Mouse (Mus musculus) adrenal gland, postnatal 10 days (tissue): ENCODE data around the gene Tgfbrap1. TPM values are rescaled to one million over a fixed set of nuclear protein-coding genes. Genes with fewer than 3 reads are reported as not detected.
"Not testable (repeated sequence)": the region's sequence is repeated elsewhere in the genome, so short reads cannot be mapped to it uniquely, and the experiment has no call there.

Experiments used
- DNase-seq: peaks from one replicate; pipeline ENCODE4 v3.0.0; 2021; ENCODE audit warnings: mixed read lengths
- long read RNA-seq, 2 experiments: library from polyadenylated mRNA; stranded (forward); transcript quantifications; one replicate each; pipeline ENCODE4 v2.0.0; 2021
- total RNA-seq, 2 experiments: library from RNA; stranded (reverse); gene quantifications; 2 replicates each; pipeline ENCODE4 v1.2.3; 2021

Gene Tgfbrap1
- total RNA-seq: 10 to 100 TPM; 23.0 to 26.8 TPM
- long read RNA-seq, experiment 1, full-length matches to known transcripts: 4 of 18 reads
- long read RNA-seq, experiment 1, partial matches to known transcripts: 1 of 18 reads
- long read RNA-seq, experiment 1, other reads (novel, unspliced or antisense): 13 of 18 reads
- long read RNA-seq, experiment 2, full-length matches to known transcripts: 13 of 20 reads
- long read RNA-seq, experiment 2, partial matches to known transcripts: 4 of 20 reads
- long read RNA-seq, experiment 2, other reads (novel, unspliced or antisense): 3 of 20 reads

DNA sequence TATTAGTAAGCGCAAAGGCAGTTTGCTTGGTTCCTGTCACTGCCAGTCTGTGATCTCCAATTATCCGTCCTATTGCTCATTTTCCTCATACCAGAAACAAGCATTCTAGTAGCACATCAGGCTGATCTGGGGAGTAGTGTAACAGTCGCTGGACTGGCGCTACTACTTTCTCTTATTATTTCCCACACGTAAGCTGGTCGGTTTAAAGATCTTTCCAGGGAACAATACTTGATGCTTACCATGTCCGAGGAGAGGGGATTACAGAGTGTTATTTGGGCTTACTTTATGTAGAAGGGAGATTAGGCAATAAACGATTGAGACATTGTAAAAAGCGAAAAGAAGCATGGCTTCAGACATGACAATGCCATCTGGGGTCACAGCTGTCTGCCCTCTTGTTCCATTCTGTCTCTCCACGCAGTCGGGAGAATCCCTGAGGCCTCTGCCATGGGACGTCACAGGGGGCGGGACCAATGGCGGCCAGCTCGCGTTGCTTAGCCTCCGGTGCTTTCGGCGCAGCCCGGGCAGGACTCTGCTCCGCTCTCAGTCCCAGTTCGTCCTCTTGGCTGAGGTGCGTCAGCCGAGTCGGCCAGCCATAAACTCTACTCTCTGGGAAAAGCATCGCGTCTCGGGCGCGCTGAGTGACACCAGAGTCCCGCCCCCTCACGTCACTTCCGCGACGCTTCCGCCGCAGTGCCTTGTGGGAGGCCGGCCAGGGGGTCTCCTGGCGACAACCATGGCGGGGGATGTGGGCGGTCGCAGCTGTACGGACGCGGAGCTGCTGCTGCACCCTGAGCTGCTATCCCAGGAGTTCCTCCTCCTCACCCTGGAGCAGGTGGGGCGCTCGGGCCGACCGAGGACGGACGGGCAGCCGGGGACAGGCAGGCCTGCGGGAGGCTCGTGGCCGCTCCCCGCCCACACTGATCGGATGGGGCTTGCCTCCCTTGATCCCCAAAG lies at the start of gene Tgfbrap1, which contains the start of gene AI597479:
TSS of gene Tgfbrap1 (minus strand) at position 607 of the 954 bp plus-strand sequence.
TSS of gene AI597479 (plus strand) at position 680 of the 954 bp plus-strand sequence.
- peak; percentile 95 for DNase-seq

DNA sequence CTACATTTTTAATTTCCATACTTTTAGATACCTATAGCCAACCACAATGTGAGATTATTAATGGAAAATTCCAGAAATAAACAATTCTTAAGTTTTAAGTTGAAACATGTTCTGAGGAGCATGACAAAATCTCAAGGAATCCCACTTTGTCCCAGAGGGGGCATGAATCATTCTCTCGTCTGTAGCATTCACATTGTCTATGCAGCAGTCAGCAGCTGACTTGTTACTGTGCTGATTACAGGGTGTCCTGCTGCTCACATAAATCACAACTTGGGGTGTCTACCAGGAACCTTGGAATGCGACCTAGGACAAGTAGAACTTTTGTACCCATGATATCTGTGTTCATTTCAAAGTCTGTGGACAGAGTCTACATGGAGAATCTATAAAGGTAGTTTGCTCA lies 49.0 kb upstream of the Tgfbrap1 start:
- no peak for DNase-seq

DNA sequence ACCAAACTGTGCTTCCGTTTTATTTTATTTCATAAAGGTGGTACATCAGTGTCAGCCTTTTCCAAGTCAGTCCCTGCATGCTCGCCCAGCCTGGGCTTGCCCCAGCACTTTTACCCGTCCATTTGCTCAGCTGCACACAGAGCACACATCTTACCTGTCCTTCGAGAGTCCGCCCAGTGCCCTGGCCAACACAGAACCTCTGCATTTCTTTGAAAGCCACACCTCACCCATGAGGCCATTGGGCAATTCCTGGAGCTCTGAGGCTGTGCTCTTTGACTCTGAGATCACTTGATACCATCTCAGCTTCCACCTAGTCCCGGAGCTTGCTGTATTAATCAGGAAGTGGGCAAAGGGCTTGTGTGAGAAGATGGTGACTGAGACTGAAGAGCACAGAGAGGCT lies 47.0 kb upstream of the Tgfbrap1 start:
- no peak for DNase-seq

DNA sequence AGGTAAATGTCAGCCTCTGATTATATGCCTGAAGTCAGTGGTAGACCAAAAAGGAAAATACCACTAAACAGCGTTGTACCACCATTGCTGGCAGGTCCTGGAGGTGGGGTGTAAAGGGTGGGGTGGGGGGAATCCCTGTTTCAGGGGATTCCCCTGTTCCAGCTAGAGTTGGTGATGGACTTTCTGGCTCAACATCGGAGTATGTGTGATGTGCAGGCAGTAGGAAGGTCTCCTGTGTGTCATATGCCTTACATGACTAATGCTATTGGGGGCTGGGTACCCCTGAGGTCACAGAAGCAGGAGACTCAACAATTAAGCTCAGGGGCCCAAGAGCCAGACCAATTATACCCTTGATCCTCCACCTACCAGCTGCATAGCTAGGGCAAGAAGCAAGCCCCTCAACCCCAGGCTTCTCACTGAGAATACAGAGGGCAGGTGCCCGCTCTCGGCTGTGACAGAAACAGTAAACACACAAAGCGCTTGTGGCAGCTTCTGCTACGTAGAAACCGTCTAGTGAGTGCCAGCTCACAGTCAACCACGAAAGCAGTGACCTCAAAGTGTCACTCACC lies 46.0 kb upstream of the Tgfbrap1 start:
- no peak for DNase-seq

DNA sequence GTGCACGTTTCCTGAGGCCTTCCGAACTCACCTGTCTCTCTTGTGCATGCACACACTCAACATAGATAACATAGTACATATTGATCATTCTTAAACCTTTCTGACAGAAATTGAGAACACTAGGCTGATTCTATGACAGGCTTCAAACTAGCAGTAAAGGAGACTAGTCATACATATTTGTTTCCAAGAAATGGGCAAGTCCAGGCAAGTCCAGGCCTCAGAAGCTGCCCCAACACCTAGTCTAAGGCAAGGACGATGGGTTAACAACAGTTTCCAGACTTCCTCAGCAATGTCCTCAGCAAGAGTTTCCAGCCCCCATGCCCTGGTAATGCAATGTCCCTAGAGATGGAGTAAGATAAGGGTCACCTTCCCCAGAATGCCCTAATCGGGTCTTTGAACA lies 45.4 kb upstream of the Tgfbrap1 start:
- DNase-seq: no peak

DNA sequence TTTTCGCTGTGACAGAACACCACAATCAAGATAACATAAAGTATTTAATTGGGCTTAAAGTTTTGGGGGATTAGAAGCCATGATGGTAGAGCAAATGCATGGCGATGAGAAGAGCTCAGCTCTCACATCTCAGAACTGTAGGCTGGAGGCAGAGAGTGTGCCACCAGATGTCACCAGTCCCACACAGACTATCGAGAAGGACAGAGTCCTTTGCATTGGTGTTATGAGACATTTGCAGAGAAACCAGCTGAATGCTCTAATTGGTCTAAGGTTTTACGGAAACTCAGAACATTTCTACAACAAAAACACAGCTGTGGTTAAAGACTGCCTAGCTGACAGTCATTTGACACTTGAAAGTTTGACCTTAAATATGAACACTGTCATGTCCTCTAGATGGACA lies 44.8 kb upstream of the Tgfbrap1 start:
- DNase-seq: peak; percentile 8

DNA sequence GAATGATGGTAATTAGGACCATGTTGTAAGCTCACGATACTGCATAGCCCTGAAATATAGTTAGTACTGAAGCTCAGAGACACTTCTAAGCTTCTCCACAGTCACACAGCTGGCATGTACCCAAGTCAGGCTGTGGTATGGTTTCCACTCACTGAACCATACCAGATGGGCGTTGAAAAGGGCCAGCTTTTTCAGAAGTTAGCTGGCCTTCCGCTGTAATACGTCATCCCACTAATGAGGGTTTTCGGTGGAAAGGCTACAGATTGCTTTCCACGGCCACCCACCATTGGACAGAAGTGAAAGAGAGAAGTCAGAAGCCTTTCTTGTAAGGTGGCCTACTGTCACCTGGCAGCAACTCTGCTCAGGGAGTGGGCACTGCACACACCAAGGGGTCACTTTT lies 44.4 kb upstream of the Tgfbrap1 start:
- DNase-seq: no peak

DNA sequence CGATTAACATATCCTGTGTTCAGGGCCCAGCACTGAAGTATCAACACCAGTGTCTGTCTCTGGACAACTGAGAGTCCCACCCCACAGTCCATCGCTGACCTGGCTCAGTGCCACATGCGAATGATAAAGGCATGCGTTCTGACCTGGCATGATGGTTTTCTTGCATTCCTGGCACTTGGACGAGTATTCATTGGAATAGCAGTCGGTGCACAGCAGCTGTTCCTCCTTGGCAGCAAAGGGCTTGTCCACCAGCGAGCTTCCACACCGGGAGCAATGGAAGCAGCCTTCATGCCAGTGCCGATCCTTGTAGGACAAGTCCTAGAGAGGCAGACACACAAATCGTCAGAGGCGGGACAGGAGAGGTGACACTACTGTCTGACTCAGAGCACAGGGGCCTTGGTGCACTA lies 43.1 kb upstream of the Tgfbrap1 start:
- peak; percentile 22 for DNase-seq

DNA sequence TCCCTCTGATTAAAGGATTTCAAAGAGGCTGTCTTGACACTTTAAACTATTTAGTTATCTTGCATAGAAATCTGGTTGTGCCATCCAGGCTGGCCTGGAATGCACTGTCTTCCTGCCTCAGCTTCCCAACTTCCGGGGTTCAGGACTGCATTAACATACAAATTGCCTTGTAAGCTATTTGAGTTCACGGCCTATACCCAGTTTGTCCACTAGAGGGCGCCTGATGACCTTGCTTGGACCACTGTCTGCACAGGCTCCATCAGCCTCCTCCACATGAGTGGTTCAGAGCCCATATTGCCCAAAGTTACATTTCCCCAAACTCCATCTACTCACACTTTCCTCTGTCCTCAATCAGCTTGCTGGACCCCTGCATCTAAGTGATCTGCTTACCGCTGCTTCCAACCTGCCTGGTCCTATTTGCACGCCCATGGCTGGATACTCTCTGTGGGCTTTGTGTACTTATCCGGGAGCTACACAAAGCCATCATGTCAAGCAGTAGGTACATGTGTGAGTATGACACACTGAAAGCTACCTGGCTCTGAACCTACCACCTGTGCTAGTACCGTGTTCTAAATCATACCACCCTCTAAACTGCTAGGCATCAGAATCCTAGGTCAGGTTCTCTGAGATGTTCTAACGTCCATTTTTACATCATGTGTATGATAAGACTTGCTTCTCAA lies 41.3 kb upstream of the Tgfbrap1 start:
- peak; percentile 91 for DNase-seq

DNA sequence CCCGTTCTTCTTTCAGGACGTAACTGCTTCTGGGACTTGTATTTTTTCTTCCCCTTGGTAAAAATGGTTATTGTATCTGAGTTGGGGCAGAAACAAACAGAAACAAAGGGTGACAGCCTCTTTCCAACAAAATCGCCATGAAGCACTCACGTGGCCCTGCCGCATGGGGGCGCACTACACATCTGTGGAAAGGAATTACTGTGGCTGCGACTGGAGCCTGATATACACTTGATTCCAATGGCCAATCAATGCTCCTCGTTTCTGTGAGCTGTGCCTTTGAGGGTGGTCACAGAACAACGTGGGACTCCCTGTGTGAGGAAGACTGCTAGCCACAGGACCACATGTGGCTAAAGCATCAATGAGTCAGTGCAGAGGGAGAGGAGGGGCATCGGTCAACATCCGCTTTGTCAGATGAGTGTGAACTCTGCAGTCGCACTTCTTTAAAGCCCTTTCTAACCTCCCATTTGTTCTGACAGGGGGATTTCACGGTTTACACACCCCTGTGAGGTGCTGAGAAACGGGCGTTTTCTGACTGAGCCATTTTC lies 39.9 kb upstream of the Tgfbrap1 start:
- DNase-seq: peak; percentile 8

DNA sequence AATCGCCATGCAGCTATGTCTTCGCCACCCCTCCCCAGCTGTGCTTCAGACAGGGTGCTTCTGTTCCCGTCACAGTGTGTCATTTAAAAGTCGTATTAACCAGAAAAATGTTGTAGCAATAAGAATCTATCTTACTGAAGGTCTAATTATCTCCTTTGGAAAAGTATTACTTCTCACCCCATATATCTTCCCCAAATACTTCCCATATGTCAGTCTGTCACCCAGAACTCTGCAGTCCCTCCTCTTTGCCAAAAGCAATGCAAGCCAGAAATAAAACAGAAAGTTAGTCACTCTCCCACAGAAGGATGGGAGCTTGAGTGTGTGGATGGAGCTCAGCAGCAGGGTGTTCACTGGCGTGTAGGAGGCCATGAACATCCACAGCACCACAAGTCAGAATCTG lies 38.9 kb upstream of the Tgfbrap1 start:
- no peak for DNase-seq

DNA sequence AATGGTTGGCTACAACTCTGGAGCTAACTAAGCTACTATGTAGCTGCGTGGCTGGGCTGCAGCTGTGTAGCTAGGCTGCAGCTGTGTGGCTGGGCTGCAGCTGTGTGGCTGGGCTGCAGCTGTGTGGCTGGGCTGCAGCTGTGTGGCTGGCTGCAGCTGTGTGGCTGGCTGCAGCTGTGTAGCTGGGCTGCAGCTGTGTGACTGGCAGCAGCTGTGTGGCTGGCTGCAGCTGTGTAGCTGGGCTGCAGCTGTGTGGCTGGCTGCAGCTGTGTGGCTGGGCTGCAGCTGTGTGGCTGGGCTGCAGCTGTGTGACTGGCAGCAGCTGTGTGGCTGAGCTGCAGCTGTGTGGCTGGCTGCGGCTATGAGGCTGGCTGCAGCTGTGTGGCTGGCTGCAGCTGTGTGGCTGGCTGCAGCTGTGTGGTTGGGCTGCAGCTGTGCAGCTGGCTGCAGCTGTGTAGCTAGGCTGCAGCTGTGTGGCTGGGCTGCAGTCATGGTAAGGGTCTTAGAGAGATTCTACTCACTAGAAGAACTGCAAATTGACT lies 38.1 kb upstream of the Tgfbrap1 start:
- DNase-seq: not testable (repeated sequence)

DNA sequence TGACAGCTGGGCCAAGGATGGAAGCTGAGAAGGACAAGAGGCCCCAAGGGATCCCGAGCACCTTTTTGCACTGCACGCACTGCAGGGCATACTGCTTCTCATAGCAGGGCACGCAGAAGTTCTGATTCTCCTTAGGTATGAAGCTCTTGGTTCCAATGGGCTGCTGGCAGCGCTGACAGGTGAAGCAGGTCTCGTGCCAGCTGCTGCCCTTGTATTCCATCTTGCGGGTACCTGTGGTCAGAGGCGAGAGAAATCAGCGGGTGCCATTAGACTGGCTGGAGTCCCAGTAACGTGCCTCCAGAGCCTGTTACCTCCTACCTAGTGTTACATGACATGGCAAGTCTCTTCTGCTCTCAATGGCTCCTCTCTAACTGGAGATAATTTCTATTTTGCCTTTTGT lies 33.2 kb upstream of the Tgfbrap1 start:
- no peak for DNase-seq

DNA sequence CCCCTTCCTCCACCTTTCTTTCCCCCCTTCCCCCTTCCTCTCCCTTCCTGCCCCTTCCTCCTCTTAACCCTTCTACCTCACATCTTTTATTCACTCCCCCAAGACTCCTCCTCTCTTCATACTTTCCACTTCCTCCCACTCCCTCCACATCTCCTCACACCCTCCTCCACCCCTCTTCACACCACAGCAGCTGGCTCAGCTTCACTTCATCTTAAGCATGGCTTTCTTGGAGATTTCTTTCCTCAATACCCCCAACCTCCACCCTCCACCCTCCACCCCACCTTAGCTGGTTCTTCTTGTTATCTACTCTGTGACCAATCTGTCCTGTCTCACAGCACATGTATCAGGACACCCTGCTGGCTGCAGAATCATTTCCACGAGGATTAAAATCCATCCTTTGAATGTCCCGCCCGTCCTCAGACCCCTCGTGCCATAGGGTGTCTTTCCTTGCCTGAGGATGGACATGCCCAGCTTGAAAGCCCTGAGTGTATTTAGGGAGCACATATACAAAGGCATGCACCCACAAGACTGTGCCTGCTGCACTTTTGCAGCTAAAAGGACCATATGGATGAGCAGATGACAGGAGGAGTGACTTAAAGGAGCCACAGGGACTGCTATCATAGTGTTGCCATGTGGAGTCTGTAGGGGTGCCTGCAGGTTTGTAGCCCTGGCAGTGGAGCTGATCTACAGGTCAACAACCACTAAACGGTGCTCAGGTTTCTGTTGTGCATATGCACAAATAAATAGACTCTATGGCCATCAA lies 32.0 kb upstream of the Tgfbrap1 start:
- DNase-seq: no peak

DNA sequence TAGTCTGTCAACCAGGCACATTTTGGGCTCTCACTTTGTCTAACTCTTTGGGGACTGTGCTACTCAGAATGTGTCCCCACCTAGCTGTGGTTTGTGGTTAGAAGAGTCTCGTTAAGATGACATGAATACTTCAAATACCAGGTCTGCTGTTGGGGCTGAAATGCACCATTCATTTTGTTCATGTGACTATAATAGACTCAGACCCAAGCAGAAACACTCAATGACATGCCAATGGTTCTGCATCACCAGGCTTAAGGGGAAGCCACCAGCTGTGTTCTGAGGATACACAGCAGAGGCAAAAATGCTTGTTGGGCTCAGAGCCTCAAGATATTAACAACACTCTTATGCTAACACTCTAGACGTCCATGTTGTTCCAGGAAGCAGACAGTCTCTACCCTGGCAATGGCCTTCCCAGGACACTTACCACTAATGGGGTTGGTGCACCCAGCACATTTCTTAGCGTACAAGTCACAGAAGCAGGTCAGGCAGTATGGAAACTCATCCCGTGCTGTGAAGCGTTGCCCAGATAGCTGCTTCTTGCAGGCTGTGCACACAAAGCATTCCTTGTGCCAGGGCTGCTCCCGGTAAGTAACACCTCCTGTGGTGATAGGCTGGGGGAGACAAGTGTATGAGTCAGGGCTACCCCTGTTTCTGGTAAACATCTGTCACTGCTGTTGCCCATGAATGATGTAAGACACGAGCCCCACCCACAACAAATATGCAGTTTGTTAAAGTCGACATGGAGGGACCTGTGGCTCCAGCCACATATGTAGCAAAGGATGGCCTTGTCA lies 29.6 kb upstream of the Tgfbrap1 start:
- no peak for DNase-seq

DNA sequence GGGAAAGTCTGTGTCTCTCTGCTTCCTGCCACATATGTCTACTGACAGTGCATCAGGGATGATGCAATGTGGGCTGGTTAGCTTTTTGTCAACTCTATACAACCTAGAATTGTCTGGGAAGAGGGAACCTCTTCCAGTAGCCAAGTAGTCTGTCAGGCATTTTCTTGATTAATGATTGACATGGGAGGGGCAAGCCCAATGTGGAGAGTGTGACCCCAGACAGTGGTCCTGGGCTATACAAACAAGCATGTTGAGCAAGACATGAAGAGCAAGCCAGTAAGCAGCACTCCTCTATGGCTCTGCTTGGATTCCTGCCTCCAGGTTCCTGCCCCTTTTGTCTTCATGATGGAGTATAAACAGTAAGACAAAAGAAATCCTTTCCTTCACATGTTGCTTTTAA lies 28.8 kb upstream of the Tgfbrap1 start:
- DNase-seq: no peak

DNA sequence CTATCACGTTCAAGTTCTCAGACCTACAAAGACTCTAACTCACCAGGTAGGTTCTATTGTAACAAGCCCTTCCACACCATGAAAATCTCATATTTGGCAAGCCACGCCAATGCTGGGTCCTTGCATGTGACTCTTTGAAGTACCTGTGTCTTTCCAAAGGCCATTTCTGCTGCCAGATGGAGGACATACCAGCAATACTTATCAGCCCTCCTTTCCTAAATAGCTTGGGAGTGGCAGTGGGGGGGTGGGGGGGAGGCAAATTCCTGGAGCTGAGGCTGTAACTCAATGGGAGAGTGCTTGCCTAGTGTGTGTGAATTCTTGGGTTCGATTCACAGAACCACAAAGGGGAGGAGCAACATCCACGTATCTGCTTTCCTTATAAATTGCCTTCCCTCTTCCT lies 26.3 kb upstream of the Tgfbrap1 start:
- DNase-seq: no peak

DNA sequence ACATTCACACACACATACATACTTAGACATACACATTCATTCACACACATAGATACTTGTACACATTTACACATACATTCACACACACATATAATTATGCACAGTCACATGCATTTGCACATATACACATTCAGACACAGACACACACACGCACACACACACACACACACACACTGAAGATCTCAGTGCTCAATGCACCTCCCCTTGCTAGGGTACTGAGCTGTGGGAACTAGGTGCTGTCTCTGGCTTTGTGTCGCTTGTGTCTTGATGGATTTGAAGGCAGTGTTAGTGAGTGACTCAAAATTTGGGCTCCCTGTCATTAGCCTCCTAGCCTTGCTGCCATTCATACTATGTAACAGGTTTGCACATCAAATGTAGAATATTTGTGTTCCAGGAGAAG lies 24.2 kb upstream of the Tgfbrap1 start:
- DNase-seq: no peak

DNA sequence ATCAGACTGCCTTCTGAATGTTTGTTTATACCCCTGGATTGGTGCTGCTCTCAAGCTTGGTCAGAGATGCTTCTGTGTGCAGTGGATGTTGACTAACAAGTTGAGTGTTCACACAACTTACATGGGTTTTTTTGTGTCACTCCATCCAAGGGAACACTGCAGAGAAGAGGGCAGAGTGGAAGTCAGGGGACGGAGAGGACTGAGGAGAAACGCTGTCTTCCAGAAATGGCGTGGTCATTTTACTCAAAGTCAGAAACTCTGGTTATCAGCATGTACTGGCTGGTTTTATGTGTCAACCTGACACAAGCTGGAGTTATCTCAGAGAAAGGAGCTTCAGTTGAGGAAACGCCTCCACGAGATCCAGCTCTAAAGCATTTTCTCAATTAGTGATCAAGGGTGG lies 22.5 kb upstream of the Tgfbrap1 start:
- no peak for DNase-seq

DNA sequence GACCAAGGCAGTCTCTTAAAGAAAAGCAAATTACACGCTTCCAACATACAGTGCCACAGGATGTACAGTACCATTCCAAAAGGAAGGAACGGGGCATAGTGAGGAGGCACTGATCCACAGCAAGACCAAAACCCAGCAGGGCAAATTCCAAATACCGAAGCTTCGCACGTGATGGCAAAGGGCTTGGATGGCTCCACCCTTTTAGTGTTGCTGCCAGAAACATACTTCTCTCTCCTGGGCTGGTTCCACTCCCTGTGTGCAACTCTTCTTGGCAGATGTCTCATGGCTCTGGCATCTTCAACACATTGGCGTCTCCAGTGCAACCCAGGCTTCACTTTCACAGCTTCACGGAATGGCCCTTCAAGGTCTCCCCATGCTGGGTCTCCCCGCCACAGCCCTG lies 19.0 kb upstream of the Tgfbrap1 start:
- peak; percentile 12 for DNase-seq
